Mouse (Mus musculus) midbrain, embryonic 11.5 days (tissue): ENCODE measurements at regions not wholly inside any gene's neighbourhood (a gene's known extent, or its start where the extent isn't known, plus 50 kb on each side); places are given as distances from the start of the nearest gene placed in this dataset.

Experiments used
- ATAC-seq: fragments of 200-750 bp; cut with Nextera tagmentation; 2 replicates; pipeline ENCODE4 v1.8.0; 2017; ENCODE audit warnings: moderate TSS enrichment, moderate library complexity; ENCODE audit not compliant: low FRiP score
- DNase-seq: peaks from one replicate; pipeline ENCODE4 v3.0.0; 2015; ENCODE audit warnings: low spot score; ENCODE audit errors: missing footprints
- H3K27ac ChIP-seq: fragments of 300-500 bp; sonication (generic); 2 replicates; pipeline ENCODE4 v1.5.1; 2014; ENCODE audit warnings: low read depth, low read length
- H3K27me3 ChIP-seq: fragments of 300-500 bp; sonication (generic); 2 replicates; pipeline ENCODE4 v1.6.1; 2014; ENCODE audit warnings: mild to moderate bottlenecking, low read length, moderate library complexity, mixed read lengths; ENCODE audit not compliant: control insufficient read depth, insufficient read depth
- H3K36me3 ChIP-seq: fragments of 300-500 bp; sonication (generic); 2 replicates; pipeline ENCODE4 v1.6.1; 2014; ENCODE audit warnings: mild to moderate bottlenecking, low read length, moderate library complexity, mixed read lengths; ENCODE audit not compliant: control insufficient read depth, insufficient read depth
- H3K4me1 ChIP-seq: fragments of 300-500 bp; sonication (generic); 2 replicates; pipeline ENCODE4 v1.6.1; 2014; ENCODE audit warnings: low read length; ENCODE audit not compliant: control insufficient read depth, insufficient read depth
- H3K4me2 ChIP-seq: fragments of 300-500 bp; sonication (generic); 2 replicates; pipeline ENCODE4 v1.6.1; 2014; ENCODE audit warnings: mild to moderate bottlenecking, moderate library complexity
- H3K4me3 ChIP-seq: fragments of 300-500 bp; sonication (generic); 2 replicates; pipeline ENCODE4 v1.5.1; 2014; ENCODE audit warnings: low read depth, low read length
- H3K9ac ChIP-seq: fragments of 300-500 bp; sonication (generic); 2 replicates; pipeline ENCODE4 v1.6.1; 2014; ENCODE audit warnings: low read length
- H3K9me3 ChIP-seq: fragments of 300-500 bp; sonication (generic); 2 replicates; pipeline ENCODE4 v1.6.1; 2016; ENCODE audit warnings: low read length; ENCODE audit not compliant: control insufficient read depth
- WGBS: fragments of 180-500 bp; shearing (Covaris S2); extraction: QIAGEN DNeasy Blood & Tissue Kit; methylation state at CpG from one replicate; pipeline ENCODE4 v1.1.7; 2014; 5-methylcytosine and 5-hydroxymethylcytosine counted together

DNA sequence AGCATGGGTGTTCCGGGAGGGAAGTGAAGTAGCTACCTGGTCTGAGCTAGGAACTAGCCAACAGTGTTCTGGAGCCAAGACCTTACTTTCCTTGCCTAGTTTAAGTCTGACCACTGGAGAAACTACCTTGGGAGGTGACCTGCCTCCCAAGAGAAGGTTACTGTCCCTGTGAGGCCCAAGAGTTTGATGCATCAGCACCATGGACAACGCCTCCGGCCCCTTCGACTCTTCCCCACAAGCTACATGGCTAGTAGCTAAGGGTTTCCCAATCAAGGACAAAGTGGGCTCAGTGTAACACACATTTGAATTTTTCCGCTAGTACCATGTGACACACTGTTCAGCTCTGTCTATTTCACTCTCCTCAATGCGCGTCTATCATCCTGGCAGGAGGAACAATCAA is 171.7 kb upstream of the Zdhhc25 start:
- Histone ChIP-seq H3K27me3 (peaks cover 35% of the 10 kb centered on the region), H3K9ac (no peak overlapping the region), H3K4me3 (no peak overlapping the region), H3K9me3 (no peaks in the 10 kb centered on the region; the same call in 1 of the 2 replicates), H3K36me3 (no peaks in the 10 kb centered on the region), H3K4me1 (peaks cover 3% of the 10 kb centered on the region; the same call in 1 of the 2 replicates), H3K4me2 (no peak overlapping the region), H3K27ac (no peak overlapping the region)
- WGBS: 68% methylated on average over 7 of the region's 7 CpGs
- ATAC-seq: no peak
- DNase-seq: peak; percentile 90

- 81% methylated on average over 7 of the region's 7 CpGs for WGBS
- no peak for DNase-seq
- H3K36me3 ChIP-seq: no peaks in the 10 kb centered on the region
These were observed 169.2 kb upstream of the Zdhhc25 start for GRCm38 (mm10) chr15:88430941-88431340.

GRCm38 (mm10) chr15:88448272-88448671 is 151.8 kb upstream of the Zdhhc25 start:
- ATAC-seq: no peak
- no peaks in the 10 kb centered on the region for H3K27me3 ChIP-seq
- whole genome bisulfite sequencing: 79% methylated on average over 4 of the region's 4 CpGs
- no peak overlapping the region for H3K9ac ChIP-seq
- no peak overlapping the region for H3K27ac ChIP-seq
- no peaks in the 10 kb centered on the region for H3K36me3 ChIP-seq
- H3K4me1 ChIP-seq: no peaks in the 10 kb centered on the region
- no peak overlapping the region for H3K4me3 ChIP-seq
- DNase-seq: no peak
- H3K4me2 ChIP-seq: no peak overlapping the region
- H3K9me3 ChIP-seq: no peaks in the 10 kb centered on the region

More at GRCm38 (mm10) chr15:88430941-88431340, 169.2 kb upstream of the Zdhhc25 start:
- H3K4me1 ChIP-seq: peaks cover 3% of the 10 kb centered on the region; the same call in 1 of the 2 replicates
- no peak overlapping the region for H3K27ac ChIP-seq
- H3K9me3 ChIP-seq: no peaks in the 10 kb centered on the region
- H3K9ac ChIP-seq: no peak overlapping the region
- no peak overlapping the region for H3K4me2 ChIP-seq
- no peak overlapping the region for H3K4me3 ChIP-seq
- no peak for ATAC-seq
- H3K27me3 ChIP-seq: peaks cover 35% of the 10 kb centered on the region

DNA sequence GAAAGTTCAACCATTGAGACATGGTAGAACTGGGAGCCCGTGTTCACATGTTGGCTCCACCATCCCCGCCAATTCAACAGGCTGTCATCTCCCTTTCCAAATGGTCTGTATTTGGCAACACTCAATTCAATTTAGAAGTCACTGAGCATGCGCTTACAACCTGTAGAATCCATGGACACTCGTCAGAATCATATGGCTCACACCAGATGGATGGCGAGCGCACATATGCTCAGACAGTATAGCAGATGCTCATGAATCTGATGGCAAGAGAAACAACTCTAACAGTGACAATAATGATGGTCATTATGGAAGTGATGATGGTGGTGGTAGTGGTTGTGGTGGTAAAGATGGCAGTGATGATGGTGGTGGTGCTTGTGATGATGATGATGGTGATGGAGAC is 148.9 kb upstream of the Zdhhc25 start:
- Histone ChIP-seq H3K9ac (no peak overlapping the region), H3K27ac (no peak overlapping the region), H3K4me3 (no peak overlapping the region), H3K4me2 (no peak overlapping the region), H3K36me3 (no peaks in the 10 kb centered on the region), H3K9me3 (no peaks in the 10 kb centered on the region), H3K4me1 (no peaks in the 10 kb centered on the region), H3K27me3 (no peaks in the 10 kb centered on the region)
- WGBS: 92% methylated on average over 6 of the region's 6 CpGs
- ATAC-seq: no peak
- DNase-seq: no peak

DNA sequence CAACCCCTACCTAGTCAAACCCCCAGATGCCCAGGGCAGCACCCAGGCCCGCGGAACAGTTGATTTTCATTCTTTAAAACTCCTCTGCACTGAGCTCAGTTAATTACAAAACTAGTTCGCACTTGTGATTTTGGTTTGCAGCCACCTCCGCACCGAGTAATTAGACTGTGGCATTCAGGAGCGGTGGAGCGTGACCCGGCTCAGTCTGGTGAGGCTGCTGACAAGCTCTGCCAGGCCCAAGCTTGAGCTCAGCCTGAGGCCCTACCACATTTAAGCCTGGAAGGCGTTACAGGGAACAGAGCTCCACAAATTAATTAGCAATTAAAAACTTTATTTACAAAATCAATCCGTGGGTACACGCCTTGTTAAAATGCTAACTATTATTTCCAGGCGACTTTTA is 132.0 kb upstream of the Zdhhc25 start:
- Histone ChIP-seq H3K4me1 (peaks cover 4% of the 10 kb centered on the region; the same call in 1 of the 2 replicates), H3K4me2 (no peak overlapping the region), H3K4me3 (no peak overlapping the region), H3K36me3 (no peaks in the 10 kb centered on the region), H3K9me3 (no peaks in the 10 kb centered on the region), H3K9ac (no peak overlapping the region), H3K27me3 (no peaks in the 10 kb centered on the region), H3K27ac (no peak overlapping the region)
- WGBS: 19% methylated on average over 12 of the region's 12 CpGs
- DNase-seq: peak; percentile 89
- ATAC-seq: no peak

DNA sequence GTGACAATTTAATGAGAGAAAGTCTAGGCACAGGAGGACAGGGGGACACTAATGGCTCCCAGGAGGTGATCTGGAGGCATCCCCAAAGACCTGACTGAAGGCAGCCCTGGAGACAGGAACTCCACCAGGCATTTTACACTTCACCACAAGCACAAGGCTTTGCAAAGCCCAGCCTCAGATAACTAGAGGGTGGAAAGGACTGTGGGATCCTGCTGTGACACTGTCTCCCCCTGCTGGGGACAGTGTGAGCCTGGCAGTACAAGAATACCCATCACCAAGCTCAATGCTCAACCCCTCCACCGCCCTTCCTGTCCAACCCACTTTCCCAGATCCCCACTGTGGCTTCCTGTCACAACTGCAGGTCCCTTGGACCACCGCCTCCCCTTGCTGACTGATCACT is 131.3 kb upstream of the Zdhhc25 start:
- WGBS: 30% methylated on average over 2 of the region's 2 CpGs
- ATAC-seq: no peak

DNA sequence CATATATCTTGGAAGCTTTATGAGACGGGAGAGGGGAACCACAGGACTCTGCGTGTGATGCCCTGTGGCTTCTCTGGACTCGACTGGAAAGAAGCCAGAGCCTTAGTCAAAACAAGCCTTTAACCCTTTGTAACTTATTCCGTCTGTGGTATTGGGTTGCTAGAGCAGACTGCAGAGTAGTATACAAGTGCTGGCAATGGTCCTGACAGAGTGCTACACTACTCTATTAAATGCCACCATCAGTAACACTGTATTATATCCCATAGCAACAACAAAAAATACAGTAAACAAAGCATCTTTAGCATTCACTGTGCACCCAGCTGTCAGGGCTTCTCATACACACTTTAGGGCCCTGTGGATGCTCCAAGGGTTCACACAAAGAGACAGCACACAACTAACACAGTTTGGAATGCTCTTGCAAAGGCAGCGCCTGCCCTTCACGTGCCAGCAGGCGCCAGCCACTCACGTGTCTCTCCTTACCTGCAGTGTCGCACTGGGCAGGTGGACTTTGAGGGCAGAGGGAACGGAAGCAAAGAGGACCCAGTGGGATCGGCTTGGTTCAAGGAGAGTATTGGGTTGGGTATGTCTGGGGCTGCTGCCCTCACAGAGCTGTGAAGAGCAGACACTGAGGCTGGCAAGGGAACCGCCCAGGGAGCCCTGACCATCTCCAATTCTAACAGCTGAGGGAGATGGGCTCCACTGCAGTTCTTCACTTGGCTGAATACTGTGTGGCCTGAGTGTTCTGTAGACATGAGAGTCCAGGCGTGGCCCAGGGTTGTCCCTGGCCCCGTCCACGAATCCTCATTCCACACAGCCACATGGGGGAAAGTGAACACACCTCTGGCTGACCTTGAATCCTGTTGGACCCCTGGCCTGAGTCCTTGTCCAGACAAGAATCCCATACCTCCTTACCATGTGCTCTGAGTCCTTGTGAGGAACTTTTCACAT is 130.3 kb upstream of the Zdhhc25 start:
- ATAC-seq: no peak
- Histone ChIP-seq H3K9me3 (no peaks in the 10 kb centered on the region), H3K27me3 (no peaks in the 10 kb centered on the region), H3K4me2 (no peak overlapping the region), H3K36me3 (no peaks in the 10 kb centered on the region), H3K4me3 (no peak overlapping the region), H3K9ac (no peak overlapping the region), H3K27ac (no peak overlapping the region), H3K4me1 (peaks cover 4% of the 10 kb centered on the region; the same call in 1 of the 2 replicates)
- no peak for DNase-seq
- 83% methylated on average over 15 of the region's 15 CpGs for WGBS

More for the DNA sequence above, 131.3 kb upstream of the Zdhhc25 start:
- H3K36me3 ChIP-seq: no peaks in the 10 kb centered on the region
- no peak overlapping the region for H3K27ac ChIP-seq
- H3K4me1 ChIP-seq: peaks cover 4% of the 10 kb centered on the region; the same call in 1 of the 2 replicates
- DNase-seq: peak; percentile 88
- H3K4me3 ChIP-seq: no peak overlapping the region
- no peak overlapping the region for H3K9ac ChIP-seq
- no peaks in the 10 kb centered on the region for H3K27me3 ChIP-seq
- H3K9me3 ChIP-seq: no peaks in the 10 kb centered on the region
- no peak overlapping the region for H3K4me2 ChIP-seq

DNA sequence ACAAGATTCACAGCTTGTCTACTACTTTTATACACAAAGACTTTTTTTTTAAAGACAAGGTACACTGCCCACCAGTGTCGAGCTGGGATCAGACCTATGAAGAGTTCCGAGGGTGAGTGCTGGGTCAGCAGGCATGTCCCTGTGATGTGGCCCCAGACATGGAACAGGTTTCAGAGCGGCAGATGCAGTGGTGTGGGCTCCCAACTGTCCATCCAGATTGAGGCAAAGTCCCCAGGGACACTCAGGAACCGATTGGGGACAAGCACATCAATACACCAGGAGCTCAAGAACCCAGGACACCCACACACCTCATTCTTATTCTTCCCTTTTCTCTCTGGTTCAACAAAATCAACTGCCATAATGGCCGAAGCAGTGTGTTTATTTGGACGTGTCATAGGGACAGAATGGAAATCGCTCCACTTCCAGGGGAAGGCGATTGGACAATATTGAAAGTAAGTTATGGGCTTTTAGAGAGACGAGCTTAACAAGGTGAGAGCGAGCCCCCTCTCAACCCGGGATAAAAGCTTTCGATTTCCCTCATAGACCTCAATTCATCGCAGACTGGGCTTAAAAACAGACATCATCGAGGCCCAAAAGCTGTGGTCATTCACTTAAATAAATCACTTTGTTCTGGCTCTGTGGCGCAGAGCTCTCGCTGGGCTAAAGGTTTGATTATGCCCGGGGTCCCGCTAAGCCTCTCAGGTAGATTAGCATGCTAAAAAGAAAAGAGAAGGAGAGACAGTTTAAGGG is 127.6 kb upstream of the Zdhhc25 start:
- Histone ChIP-seq H3K9me3 (no peaks in the 10 kb centered on the region), H3K4me3 (no peak overlapping the region), H3K4me2 (no peak overlapping the region), H3K27me3 (no peaks in the 10 kb centered on the region), H3K9ac (no peak overlapping the region), H3K36me3 (no peaks in the 10 kb centered on the region), H3K4me1 (peaks cover 4% of the 10 kb centered on the region; the same call in 1 of the 2 replicates), H3K27ac (no peak overlapping the region)
- WGBS: 44% methylated on average over 18 of the region's 18 CpGs
- ATAC-seq (no peak), DNase-seq (no peak)

- ATAC-seq: no peak
These were observed 126.9 kb upstream of the Zdhhc25 start for GRCm38 (mm10) chr15:88473221-88473620.

More at GRCm38 (mm10) chr15:88473221-88473620, 126.9 kb upstream of the Zdhhc25 start:
- no peak overlapping the region for H3K27ac ChIP-seq
- H3K9ac ChIP-seq: no peak overlapping the region
- H3K4me3 ChIP-seq: no peak overlapping the region
- H3K27me3 ChIP-seq: no peaks in the 10 kb centered on the region
- H3K36me3 ChIP-seq: no peaks in the 10 kb centered on the region
- 55% methylated on average over 5 of the region's 5 CpGs for WGBS
- no peak for DNase-seq
- H3K4me1 ChIP-seq: peaks cover 4% of the 10 kb centered on the region; the same call in 1 of the 2 replicates
- no peak overlapping the region for H3K4me2 ChIP-seq
- no peaks in the 10 kb centered on the region for H3K9me3 ChIP-seq
